Mouse (Mus musculus): ENCODE measurements at regions not wholly inside any gene's neighbourhood (a gene's known extent, or its start where the extent isn't known, plus 50 kb on each side); places are given as distances from the start of the nearest gene placed in this dataset.

- H3K9me3 ChIP-seq, result no peaks in the 10 kb centered on the region
- no peaks in the 10 kb centered on the region for H3K27me3 ChIP-seq
- no peak overlapping the region for H3K4me3 ChIP-seq
- H3K36me3 ChIP-seq, result no peaks in the 10 kb centered on the region
- ATAC-seq (ENCODE audit: insufficient number of reproducible peaks, insufficient read depth, low FRiP score, low TSS enrichment, low read depth), result no peak
- no peak overlapping the region for H3K4me2 ChIP-seq
- H3K27ac ChIP-seq, result no peak overlapping the region
- no peaks in the 10 kb centered on the region for H3K4me1 ChIP-seq
- H3K9ac ChIP-seq, result no peak overlapping the region
- 78% methylated on average over 5 of the region's 5 CpGs for WGBS
These were observed 572.9 kb downstream of the Tmem132b start for GRCm38 (mm10) chr5:126104464-126104863.

GRCm38 (mm10) chr5:126104883-126105282 is 573.3 kb downstream of the Tmem132b start:
- Histone ChIP-seq H3K4me3 (no peak overlapping the region), H3K9me3 (no peaks in the 10 kb centered on the region), H3K4me1 (no peaks in the 10 kb centered on the region), H3K36me3 (no peaks in the 10 kb centered on the region), H3K27ac (no peak overlapping the region), H3K4me2 (no peak overlapping the region), H3K27me3 (no peaks in the 10 kb centered on the region), H3K9ac (no peak overlapping the region)
- 75% methylated on average over 1 of the region's 1 CpGs for WGBS
- ATAC-seq (ENCODE audit: insufficient number of reproducible peaks, insufficient read depth, low FRiP score, low TSS enrichment, low read depth), result no peak

DNA sequence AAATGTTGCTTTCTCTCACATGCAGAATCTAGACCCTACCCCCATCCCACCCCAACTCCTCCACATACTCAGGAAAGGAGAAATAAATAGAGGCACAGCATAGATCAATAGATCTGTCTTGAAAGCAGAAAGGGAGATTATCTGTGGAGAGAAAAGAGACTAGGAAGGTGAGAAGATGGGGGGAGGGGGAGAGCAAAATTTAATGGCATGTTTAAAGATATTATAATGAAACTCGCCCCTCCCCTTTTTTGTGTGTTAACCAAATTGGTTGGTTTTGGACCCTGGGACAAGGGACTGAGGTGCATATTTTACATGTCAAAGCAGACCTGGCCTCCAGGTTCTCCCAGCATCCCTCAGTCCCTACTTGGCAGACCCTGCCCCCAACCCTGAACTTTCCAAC is 573.9 kb downstream of the Tmem132b start:
- H3K27ac ChIP-seq, result no peak overlapping the region
- no peak overlapping the region for H3K4me3 ChIP-seq
- no peak overlapping the region for H3K4me2 ChIP-seq
- 83% methylated on average over 1 of the region's 1 CpGs for WGBS
- no peak for ATAC-seq (ENCODE audit: insufficient number of reproducible peaks, insufficient read depth, low FRiP score, low TSS enrichment, low read depth)
- no peaks in the 10 kb centered on the region for H3K36me3 ChIP-seq
- H3K27me3 ChIP-seq, result no peaks in the 10 kb centered on the region
- H3K9me3 ChIP-seq, result no peaks in the 10 kb centered on the region
- no peaks in the 10 kb centered on the region for H3K4me1 ChIP-seq
- no peak overlapping the region for H3K9ac ChIP-seq

GRCm38 (mm10) chr5:126107020-126107419 is 575.4 kb downstream of the Tmem132b start:
- no peak overlapping the region for H3K4me2 ChIP-seq
- no peaks in the 10 kb centered on the region for H3K9me3 ChIP-seq
- 83% methylated on average over 5 of the region's 5 CpGs for WGBS
- no peak overlapping the region for H3K27ac ChIP-seq
- H3K9ac ChIP-seq, result no peak overlapping the region
- ATAC-seq (ENCODE audit: insufficient number of reproducible peaks, insufficient read depth, low FRiP score, low TSS enrichment, low read depth), result no peak
- no peaks in the 10 kb centered on the region for H3K27me3 ChIP-seq
- no peaks in the 10 kb centered on the region for H3K4me1 ChIP-seq
- H3K4me3 ChIP-seq, result no peak overlapping the region
- no peaks in the 10 kb centered on the region for H3K36me3 ChIP-seq

DNA sequence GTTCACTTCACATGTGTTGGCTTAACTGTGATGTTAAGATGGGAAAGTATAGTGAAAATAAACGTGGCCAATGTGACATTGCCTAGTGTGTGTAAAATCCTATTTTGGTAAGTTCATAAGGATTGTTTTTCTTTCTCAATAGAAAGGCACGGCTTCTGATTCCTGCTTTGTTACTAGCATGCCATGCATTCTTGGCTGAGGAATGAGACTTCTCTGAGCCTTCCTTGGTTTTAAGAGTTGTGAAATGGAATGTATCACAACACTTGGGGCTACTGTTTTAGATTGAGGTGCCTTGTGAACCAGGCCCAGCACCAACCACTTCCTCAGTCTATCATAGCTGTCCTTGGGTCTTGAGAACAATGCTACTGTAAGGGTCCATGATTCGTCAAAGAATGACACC is 577.3 kb downstream of the Tmem132b start:
- Histone ChIP-seq H3K9ac (no peak overlapping the region), H3K27ac (no peak overlapping the region), H3K4me1 (no peaks in the 10 kb centered on the region), H3K36me3 (no peaks in the 10 kb centered on the region), H3K9me3 (no peaks in the 10 kb centered on the region), H3K4me3 (no peak overlapping the region), H3K4me2 (no peak overlapping the region), H3K27me3 (no peaks in the 10 kb centered on the region)
- WGBS, result 60% methylated on average over 3 of the region's 3 CpGs
- no peak for ATAC-seq (ENCODE audit: insufficient number of reproducible peaks, insufficient read depth, low FRiP score, low TSS enrichment, low read depth)

GRCm38 (mm10) chr5:126117291-126117690 is 585.7 kb downstream of the Tmem132b start:
- Histone ChIP-seq H3K9ac (no peak overlapping the region), H3K4me1 (no peaks in the 10 kb centered on the region), H3K27me3 (no peaks in the 10 kb centered on the region), H3K27ac (no peak overlapping the region), H3K36me3 (no peaks in the 10 kb centered on the region), H3K4me2 (no peak overlapping the region), H3K4me3 (no peak overlapping the region), H3K9me3 (no peaks in the 10 kb centered on the region)
- no peak for ATAC-seq (ENCODE audit: insufficient number of reproducible peaks, insufficient read depth, low FRiP score, low TSS enrichment, low read depth)
- WGBS, result 83% methylated on average over 2 of the region's 2 CpGs

GRCm38 (mm10) chr5:126117906-126118521 is 586.4 kb downstream of the Tmem132b start:
- Histone ChIP-seq H3K9ac (no peak overlapping the region), H3K4me2 (no peak overlapping the region), H3K27me3 (no peaks in the 10 kb centered on the region), H3K4me1 (no peaks in the 10 kb centered on the region), H3K27ac (no peak overlapping the region), H3K9me3 (no peaks in the 10 kb centered on the region), H3K36me3 (no peaks in the 10 kb centered on the region), H3K4me3 (no peak overlapping the region)
- 73% methylated on average over 5 of the region's 5 CpGs for WGBS
- ATAC-seq (ENCODE audit: insufficient number of reproducible peaks, insufficient read depth, low FRiP score, low TSS enrichment, low read depth), result no peak

DNA sequence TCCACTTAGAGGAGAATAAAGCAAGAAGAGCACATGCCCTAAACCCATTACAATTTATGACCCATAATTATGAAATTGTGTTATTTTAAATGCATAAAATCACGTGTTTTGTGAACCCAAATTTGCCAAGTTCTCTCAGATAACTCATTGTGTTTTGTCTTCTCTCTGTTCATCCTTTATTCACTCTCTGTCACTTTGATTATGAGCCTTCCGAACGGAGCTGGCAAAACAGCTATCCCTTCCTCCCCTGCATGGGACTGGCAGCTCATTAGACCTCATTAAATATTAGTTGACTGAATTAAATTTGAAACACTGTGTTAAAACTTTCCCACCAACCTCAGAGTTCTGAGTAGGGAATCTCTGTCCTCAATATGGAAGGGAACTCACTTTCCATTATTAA is 587.2 kb downstream of the Tmem132b start:
- H3K36me3 ChIP-seq, result no peaks in the 10 kb centered on the region
- no peak for ATAC-seq (ENCODE audit: insufficient number of reproducible peaks, insufficient read depth, low FRiP score, low TSS enrichment, low read depth)
- H3K9me3 ChIP-seq, result no peaks in the 10 kb centered on the region
- H3K4me2 ChIP-seq, result no peak overlapping the region
- H3K4me1 ChIP-seq, result no peaks in the 10 kb centered on the region
- no peaks in the 10 kb centered on the region for H3K27me3 ChIP-seq
- H3K4me3 ChIP-seq, result no peak overlapping the region
- 78% methylated on average over 3 of the region's 3 CpGs for WGBS
- H3K27ac ChIP-seq, result no peak overlapping the region
- H3K9ac ChIP-seq, result no peak overlapping the region

DNA sequence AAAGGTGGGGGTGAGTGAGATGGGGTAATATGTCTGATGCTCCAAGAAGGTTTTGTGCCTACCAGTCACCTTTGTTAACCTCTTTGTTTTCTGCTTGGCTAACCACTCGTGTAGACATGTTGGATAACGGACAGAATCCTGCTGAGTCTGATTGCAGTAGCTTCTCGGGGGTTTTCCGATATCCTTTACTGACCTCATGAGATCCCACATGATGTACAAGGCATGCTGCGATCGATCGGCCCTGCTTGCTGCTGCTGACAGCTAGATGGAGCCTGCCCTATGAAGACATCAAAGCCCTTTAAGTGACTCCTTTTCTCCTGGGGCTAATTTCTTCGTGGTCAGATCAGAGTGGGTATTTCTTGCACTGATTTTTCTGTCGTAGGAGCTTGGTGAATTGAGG is 591.6 kb downstream of the Tmem132b start:
- Histone ChIP-seq H3K27ac (no peak overlapping the region), H3K9ac (no peak overlapping the region), H3K4me2 (no peak overlapping the region), H3K36me3 (no peaks in the 10 kb centered on the region), H3K27me3 (no peaks in the 10 kb centered on the region), H3K9me3 (no peaks in the 10 kb centered on the region), H3K4me3 (no peak overlapping the region), H3K4me1 (no peaks in the 10 kb centered on the region)
- ATAC-seq (ENCODE audit: insufficient number of reproducible peaks, insufficient read depth, low FRiP score, low TSS enrichment, low read depth), result no peak
- 57% methylated on average over 9 of the region's 9 CpGs for WGBS

DNA sequence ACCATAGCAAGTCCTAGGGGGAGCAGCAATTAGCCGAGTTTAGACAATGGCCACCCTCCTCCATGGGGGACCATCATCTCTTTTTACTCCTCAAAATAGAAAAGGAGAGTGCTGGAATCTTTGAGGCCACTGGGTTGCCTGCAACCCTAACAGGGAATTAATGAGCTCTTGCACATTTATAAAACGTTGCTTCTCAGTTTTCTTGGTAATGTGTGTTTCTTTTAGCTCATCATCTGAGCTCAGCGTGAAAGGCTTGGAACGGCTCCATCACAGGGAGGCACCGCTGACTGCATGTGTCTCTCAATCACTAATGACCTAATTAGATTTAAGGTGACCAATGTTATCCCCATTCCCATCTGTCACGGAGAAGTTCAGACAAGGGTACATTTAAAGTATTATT is 595.9 kb downstream of the Tmem132b start:
- ATAC-seq (ENCODE audit: insufficient number of reproducible peaks, insufficient read depth, low FRiP score, low TSS enrichment, low read depth), result no peak
- WGBS, result 69% methylated on average over 6 of the region's 6 CpGs
- no peaks in the 10 kb centered on the region for H3K36me3 ChIP-seq
- no peak overlapping the region for H3K27ac ChIP-seq
- H3K4me1 ChIP-seq, result no peaks in the 10 kb centered on the region
- H3K27me3 ChIP-seq, result no peaks in the 10 kb centered on the region
- no peak overlapping the region for H3K4me2 ChIP-seq
- H3K4me3 ChIP-seq, result no peak overlapping the region
- no peaks in the 10 kb centered on the region for H3K9me3 ChIP-seq
- no peak overlapping the region for H3K9ac ChIP-seq

GRCm38 (mm10) chr5:126148908-126149307 is 617.3 kb downstream of the Tmem132b start:
- H3K4me1 ChIP-seq, result no peaks in the 10 kb centered on the region
- no peaks in the 10 kb centered on the region for H3K27me3 ChIP-seq
- H3K4me2 ChIP-seq, result no peak overlapping the region
- no peak overlapping the region for H3K4me3 ChIP-seq
- H3K9ac ChIP-seq, result no peak overlapping the region
- H3K9me3 ChIP-seq, result no peaks in the 10 kb centered on the region
- no peak for ATAC-seq (ENCODE audit: insufficient number of reproducible peaks, insufficient read depth, low FRiP score, low TSS enrichment, low read depth)
- H3K27ac ChIP-seq, result no peak overlapping the region
- 95% methylated on average over 2 of the region's 2 CpGs for WGBS
- H3K36me3 ChIP-seq, result no peaks in the 10 kb centered on the region

DNA sequence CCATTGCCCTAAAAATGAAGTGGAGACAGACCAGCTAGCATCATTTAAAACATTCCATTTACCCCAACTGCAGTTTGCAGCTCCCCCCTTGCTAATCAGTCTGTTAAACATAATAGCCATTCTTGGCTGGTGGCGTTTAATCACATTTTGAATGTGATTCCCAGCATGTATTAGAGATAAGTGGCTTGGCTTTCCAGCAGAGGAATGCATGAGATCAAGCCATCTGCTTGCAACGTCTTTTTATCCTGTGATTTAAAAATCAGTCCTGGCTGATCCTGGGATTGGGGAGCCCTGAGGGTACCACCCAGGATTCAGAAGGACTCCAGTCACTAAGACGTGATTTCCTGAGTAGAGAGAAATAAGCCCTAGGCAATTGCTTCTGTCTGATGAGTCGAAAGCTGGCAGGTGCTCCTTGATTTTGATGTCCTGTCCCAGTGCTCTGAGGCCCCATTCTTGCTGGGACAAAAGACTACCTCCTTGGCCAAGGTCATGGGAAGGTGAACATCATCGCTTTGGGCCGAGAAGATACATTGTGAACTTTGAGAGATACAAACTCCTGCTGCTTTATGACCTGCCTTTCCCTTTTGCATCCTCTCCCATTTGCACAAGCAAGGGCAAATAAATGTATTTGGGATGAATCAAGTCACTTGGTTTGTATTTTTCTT is 623.8 kb downstream of the Tmem132b start:
- WGBS, result 34% methylated on average over 6 of the region's 6 CpGs
- H3K9me3 ChIP-seq, result no peaks in the 10 kb centered on the region
- no peak overlapping the region for H3K4me3 ChIP-seq
- no peak overlapping the region for H3K9ac ChIP-seq
- no peak overlapping the region for H3K4me2 ChIP-seq
- H3K27me3 ChIP-seq, result no peaks in the 10 kb centered on the region
- no peak for ATAC-seq (ENCODE audit: insufficient number of reproducible peaks, insufficient read depth, low FRiP score, low TSS enrichment, low read depth)
- H3K4me1 ChIP-seq, result no peaks in the 10 kb centered on the region
- no peak overlapping the region for H3K27ac ChIP-seq
- H3K36me3 ChIP-seq, result no peaks in the 10 kb centered on the region

Data from embryonic facial prominence, embryonic 13.5 days (tissue).